Mouse (Mus musculus) liver, embryonic 15.5 days (tissue): ENCODE results near the gene Rpp30. TPM values are rescaled to one million over a fixed set of nuclear protein-coding genes. Genes with fewer than 3 reads are reported as not detected.

ENCODE experiments used
- ATAC-seq: fragments of 200-750 bp; cut with Nextera tagmentation; 2 replicates; pipeline ENCODE4 v1.8.0; 2017; ENCODE audit warnings: moderate number of reproducible peaks, mild to moderate bottlenecking, moderate library complexity; ENCODE audit not compliant: insufficient read depth
- H3K27ac ChIP-seq: fragments of 300-500 bp; sonication (generic); replicated peaks from 2 replicates; pipeline ENCODE4 v1.5.1; 2015; ENCODE audit warnings: mild to moderate bottlenecking, inconsistent platforms
- H3K27me3 ChIP-seq: fragments of 300-500 bp; sonication (generic); 2 replicates; pipeline ENCODE4 v1.6.1; 2015; ENCODE audit warnings: mild to moderate bottlenecking, inconsistent platforms
- H3K36me3 ChIP-seq: fragments of 300-500 bp; sonication (generic); replicated peaks from 2 replicates; pipeline ENCODE4 v1.6.1; 2015; ENCODE audit warnings: moderate library complexity, mild to moderate bottlenecking, inconsistent platforms
- H3K4me1 ChIP-seq: fragments of 300-500 bp; sonication (generic); replicated peaks from 2 replicates; pipeline ENCODE4 v1.6.1; 2015; ENCODE audit warnings: inconsistent platforms
- H3K4me2 ChIP-seq: fragments of 300-500 bp; sonication (generic); 2 replicates; pipeline ENCODE4 v1.6.1; 2015; ENCODE audit warnings: moderate library complexity, mild to moderate bottlenecking, inconsistent platforms
- H3K4me3 ChIP-seq: fragments of 300-500 bp; sonication (generic); replicated peaks from 2 replicates; pipeline ENCODE4 v1.5.1; 2015; ENCODE audit warnings: mild to moderate bottlenecking, inconsistent platforms
- H3K9ac ChIP-seq: fragments of 300-500 bp; sonication (generic); 2 replicates; pipeline ENCODE4 v1.6.1; 2015; ENCODE audit warnings: moderate library complexity, mild to moderate bottlenecking, inconsistent platforms
- H3K9me3 ChIP-seq: fragments of 300-500 bp; sonication (generic); replicated peaks from 2 replicates; pipeline ENCODE4 v1.6.1; 2016; ENCODE audit warnings: inconsistent platforms
- WGBS: fragments of 180-500 bp; shearing (Covaris S2); methylation state at CpG from one replicate; pipeline ENCODE4 v1.1.7; 2015; ENCODE audit warnings: mixed read lengths; ENCODE audit not compliant: insufficient replicate concordance; 5-methylcytosine and 5-hydroxymethylcytosine counted together
- polyA plus RNA-seq: library from polyadenylated mRNA; unstranded; fragments of >200 nt; fragmentation: Nextera tagmentation; extraction: Ambion mirVana; gene quantifications from 2 replicates; pipeline ENCODE4 v1.2.1, GENCODE M21; 2015

Rpp30 gene
- polyA plus RNA-seq, 1 experiment from 2014 or later = 38.4 TPM

DNA sequence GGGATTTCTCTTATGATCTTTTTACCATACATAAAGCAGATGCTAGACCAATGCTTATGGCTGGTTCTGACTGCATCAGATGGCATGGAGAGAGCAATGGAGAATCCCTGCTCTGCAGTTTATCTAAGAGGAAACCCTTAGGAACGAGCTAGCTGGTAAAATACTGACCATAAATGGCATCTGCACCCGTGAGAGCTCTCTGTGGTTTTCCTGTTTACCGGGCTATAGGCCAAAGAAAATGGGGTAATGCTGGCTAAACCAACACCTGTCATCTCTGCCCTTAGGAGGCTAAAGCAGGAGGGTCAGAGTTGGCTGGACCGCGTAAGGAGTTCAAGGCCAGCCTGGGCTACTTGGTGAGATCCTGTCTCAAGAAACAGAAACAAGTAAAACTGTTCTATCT, 20.4 kb downstream of the Rpp30 start:
- no peaks in the 10 kb centered on the region for H3K4me1 ChIP-seq
- H3K36me3 ChIP-seq = peaks cover 41% of the 10 kb centered on the region
- WGBS = 42% methylated on average over 5 of the region's 5 CpGs
- ATAC-seq = no peak
- H3K27me3 ChIP-seq = no peaks in the 10 kb centered on the region
- H3K9me3 ChIP-seq = no peaks in the 10 kb centered on the region
- H3K4me3 ChIP-seq = no peak overlapping the region
- no peak overlapping the region for H3K4me2 ChIP-seq
- no peak overlapping the region for H3K9ac ChIP-seq
- H3K27ac ChIP-seq = no peak overlapping the region

DNA sequence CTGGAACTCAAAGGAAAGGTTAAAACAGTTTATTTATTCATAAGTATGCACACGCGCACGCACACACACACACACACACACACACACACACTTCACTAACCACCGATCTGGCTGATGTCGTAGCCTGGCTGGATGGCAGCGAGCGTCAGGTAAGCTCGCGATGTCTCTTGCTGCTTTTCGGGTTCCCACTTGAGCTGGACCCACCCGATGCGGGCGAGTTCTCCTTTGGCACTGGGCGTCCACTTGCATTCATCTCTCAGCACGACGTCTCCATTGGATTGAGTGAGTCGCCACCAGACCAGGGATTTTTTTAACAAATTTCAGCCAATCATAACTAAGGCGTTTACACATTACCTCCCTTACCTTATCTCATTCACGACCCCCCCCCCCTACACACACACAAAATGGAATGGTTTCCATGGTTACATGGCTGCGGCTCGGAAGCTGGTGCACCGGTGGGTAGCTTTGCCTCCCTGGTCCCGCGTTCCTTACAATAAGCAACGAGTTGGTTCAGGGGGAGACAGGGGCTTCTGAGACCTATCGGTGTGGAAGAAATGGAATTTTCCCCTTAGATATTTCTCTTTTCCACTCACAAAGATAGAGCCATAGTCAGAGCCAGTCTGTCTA, 25.9 kb downstream of the Rpp30 start:
- H3K9me3 ChIP-seq = no peaks in the 10 kb centered on the region
- no peak overlapping the region for H3K4me3 ChIP-seq
- ATAC-seq = no peak
- no peak overlapping the region for H3K4me2 ChIP-seq
- 73% methylated on average over 26 of the region's 26 CpGs for WGBS
- H3K36me3 ChIP-seq = no peaks in the 10 kb centered on the region
- H3K4me1 ChIP-seq = no peaks in the 10 kb centered on the region
- H3K9ac ChIP-seq = no peak overlapping the region
- H3K27ac ChIP-seq = no peak overlapping the region
- no peaks in the 10 kb centered on the region for H3K27me3 ChIP-seq

DNA sequence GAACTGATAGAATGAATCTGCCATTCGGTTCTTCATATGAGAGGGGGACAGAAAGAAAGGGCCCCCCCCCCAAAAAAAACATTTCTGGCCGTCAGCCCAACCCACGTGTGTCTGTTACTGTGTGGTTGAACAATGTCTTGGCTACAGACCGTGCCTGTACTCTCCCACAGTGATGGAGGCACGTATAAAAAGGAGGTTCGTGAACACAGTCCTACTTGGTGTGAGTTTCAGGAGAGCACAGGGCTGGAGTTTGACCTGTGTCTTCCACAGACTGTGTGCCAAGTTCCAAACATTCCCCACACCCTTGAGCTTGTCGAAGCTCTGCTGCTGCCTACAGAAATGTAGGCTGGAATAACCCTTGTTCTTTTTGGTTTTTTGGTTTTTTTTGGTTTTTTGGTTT, 26.9 kb downstream of the Rpp30 start:
- no peak overlapping the region for H3K4me2 ChIP-seq
- H3K9ac ChIP-seq = no peak overlapping the region
- no peak for ATAC-seq
- no peak overlapping the region for H3K27ac ChIP-seq
- no peaks in the 10 kb centered on the region for H3K36me3 ChIP-seq
- no peaks in the 10 kb centered on the region for H3K9me3 ChIP-seq
- no peak overlapping the region for H3K4me3 ChIP-seq
- H3K4me1 ChIP-seq = no peaks in the 10 kb centered on the region
- H3K27me3 ChIP-seq = no peaks in the 10 kb centered on the region
- WGBS = 47% methylated on average over 7 of the region's 7 CpGs

DNA sequence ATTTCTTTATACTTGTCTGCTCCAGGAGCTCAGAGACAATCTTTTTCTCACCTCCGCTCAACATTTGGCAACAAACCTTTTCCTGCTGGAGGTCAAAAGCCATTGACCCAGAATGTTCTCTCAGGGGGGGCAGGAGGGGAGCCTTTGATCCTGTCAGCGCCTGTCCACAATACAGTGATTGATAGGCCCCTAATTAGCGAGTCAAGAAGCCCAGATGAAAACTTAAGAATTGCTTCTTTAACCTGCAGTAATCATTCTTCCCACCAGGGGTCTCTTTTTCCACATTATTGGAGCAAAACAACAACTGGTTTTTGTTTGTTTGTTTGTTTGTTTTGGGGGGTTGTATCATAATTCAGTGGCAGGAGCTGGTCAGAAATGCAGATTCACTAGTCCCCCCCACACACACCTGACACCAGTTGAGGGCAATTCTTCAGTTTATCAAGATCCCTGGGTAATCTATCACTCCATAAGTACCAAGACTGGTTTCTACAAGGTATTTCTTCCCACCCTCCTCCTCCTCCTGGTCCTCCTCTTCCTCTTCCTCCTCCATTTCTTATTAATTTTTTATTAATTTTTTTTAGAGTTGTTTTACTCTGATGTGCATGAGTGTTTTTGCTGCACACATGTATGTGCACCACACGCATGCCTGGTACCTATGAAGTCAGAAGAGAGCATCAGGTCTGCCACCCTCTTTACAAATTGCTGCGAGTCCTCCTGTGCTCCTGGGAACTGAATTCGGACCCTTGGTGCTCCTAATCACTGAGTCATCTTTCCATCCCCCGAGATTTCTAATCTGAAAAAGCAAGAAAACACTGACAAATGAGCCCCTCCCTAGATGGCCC, 27.8 kb downstream of the Rpp30 start:
- H3K36me3 ChIP-seq = no peaks in the 10 kb centered on the region
- no peak for ATAC-seq
- H3K4me2 ChIP-seq = no peak overlapping the region
- no peaks in the 10 kb centered on the region for H3K27me3 ChIP-seq
- WGBS = 26% methylated on average over 7 of the region's 7 CpGs
- H3K9ac ChIP-seq = no peak overlapping the region
- no peaks in the 10 kb centered on the region for H3K9me3 ChIP-seq
- H3K27ac ChIP-seq = no peak overlapping the region
- H3K4me1 ChIP-seq = no peaks in the 10 kb centered on the region
- no peak overlapping the region for H3K4me3 ChIP-seq

DNA sequence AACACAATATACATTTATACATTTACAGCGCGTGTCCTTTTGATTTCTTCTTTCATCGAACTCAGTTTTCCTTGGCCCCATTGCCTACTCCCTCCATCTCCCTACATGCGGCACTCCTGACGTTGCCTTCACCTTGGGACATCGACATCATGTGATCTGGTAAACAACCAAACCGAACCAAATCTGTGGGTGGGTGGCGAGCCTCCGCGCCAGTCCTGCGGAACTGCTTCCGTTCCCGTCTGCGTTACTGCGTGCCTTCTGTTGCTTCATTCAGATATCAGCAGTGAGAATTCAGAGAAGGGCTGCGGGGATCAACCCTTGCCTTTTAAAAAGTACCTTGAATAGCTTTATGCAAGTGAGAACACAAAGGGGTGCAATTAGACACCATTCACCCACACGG, 28.5 kb downstream of the Rpp30 start:
- no peak overlapping the region for H3K4me3 ChIP-seq
- H3K27ac ChIP-seq = no peak overlapping the region
- WGBS = 53% methylated on average over 17 of the region's 17 CpGs
- H3K27me3 ChIP-seq = no peaks in the 10 kb centered on the region
- H3K9me3 ChIP-seq = no peaks in the 10 kb centered on the region
- ATAC-seq = no peak
- no peaks in the 10 kb centered on the region for H3K36me3 ChIP-seq
- no peak overlapping the region for H3K4me2 ChIP-seq
- H3K4me1 ChIP-seq = no peaks in the 10 kb centered on the region
- no peak overlapping the region for H3K9ac ChIP-seq

DNA sequence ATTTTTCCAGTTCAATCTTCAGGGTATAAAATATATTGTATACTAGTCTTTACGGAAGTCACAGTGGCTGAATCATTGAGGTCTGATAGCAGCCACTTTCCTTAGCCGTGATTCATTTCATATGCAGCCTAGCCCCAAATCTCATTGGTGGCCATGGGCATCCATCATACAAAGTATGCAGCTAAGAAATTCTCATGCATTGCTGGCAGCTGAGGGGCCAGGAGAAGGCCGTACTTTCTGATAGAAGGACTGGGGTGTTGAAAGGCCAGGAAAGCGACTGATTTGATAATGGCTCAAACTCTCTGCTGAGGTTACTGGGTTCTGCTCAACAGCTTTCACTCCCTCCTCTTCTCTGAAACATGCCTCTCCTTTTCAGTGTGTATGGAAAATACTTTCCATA, 32.7 kb downstream of the Rpp30 start:
- no peaks in the 10 kb centered on the region for H3K36me3 ChIP-seq
- no peaks in the 10 kb centered on the region for H3K4me1 ChIP-seq
- WGBS = 70% methylated on average over 4 of the region's 4 CpGs
- no peaks in the 10 kb centered on the region for H3K9me3 ChIP-seq
- no peaks in the 10 kb centered on the region for H3K27me3 ChIP-seq
- no peak overlapping the region for H3K27ac ChIP-seq
- H3K9ac ChIP-seq = no peak overlapping the region
- H3K4me3 ChIP-seq = no peak overlapping the region
- ATAC-seq = no peak
- H3K4me2 ChIP-seq = no peak overlapping the region

DNA sequence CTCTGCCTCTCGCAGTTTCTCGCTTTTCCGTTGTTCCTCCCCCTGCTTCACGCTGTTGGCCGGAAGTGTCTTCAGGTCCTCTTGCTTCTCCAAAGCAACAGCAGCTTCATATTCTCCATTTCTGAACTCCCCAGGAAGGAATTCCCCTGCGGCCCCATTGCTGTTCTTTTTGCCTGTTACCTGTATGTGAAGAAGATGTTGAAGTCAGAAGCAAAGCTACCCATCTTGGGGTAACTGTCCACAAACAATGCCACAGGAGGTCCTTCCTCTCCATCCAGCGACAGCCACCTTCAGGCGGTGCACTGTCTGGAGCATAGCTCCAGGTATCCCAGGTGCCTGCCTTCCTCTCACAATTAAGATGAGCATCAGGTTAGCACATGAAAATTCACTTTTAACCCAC, 35.7 kb downstream of the Rpp30 start:
- ATAC-seq = no peak
- no peaks in the 10 kb centered on the region for H3K9me3 ChIP-seq
- H3K4me3 ChIP-seq = no peak overlapping the region
- H3K36me3 ChIP-seq = no peaks in the 10 kb centered on the region
- H3K4me1 ChIP-seq = no peaks in the 10 kb centered on the region
- H3K4me2 ChIP-seq = no peak overlapping the region
- no peaks in the 10 kb centered on the region for H3K27me3 ChIP-seq
- no peak overlapping the region for H3K27ac ChIP-seq
- WGBS = 71% methylated on average over 8 of the region's 8 CpGs
- H3K9ac ChIP-seq = no peak overlapping the region

DNA sequence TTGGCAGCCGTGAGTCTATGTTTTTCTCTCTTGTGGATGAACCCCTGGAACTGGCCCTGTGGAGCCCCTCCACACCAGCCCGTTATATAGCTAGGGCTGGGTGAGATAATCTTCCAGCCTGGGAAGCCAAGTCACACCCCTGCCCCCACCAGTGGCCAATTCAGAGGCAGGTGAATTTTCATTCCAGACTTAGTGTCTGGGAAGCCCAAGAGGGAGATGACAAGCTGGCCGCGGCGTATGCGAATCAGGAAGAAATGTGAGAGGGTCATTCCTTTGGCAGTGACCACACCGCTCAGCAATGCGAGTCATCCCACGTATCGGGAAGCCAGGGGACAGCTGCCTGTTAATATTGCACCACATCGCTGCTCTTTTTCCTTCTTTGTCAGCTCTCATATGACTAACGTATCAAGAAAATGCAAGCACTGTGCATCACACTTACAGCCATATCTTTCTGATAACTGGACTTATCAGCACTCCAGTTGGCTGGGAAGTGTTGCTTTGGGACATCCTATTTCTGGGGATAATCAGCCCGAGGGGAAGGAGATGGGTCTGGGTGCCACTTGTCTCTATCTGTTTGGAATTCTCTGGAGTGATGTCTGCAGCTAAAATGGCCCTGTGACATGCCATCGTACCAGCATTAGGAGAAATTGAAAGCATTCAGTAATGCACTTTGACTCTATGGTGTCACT, 36.4 kb downstream of the Rpp30 start, which contains the start of gene Ankrd1:
Gene Ankrd1, minus strand, starts transcription at position 317 of the 689 bp plus-strand sequence.
- WGBS = 54% methylated on average over 14 of the region's 14 CpGs
- Histone ChIP-seq H3K9me3 (no peaks in the 10 kb centered on the region), H3K9ac (no peak within 1 kb of the TSS), H3K27me3 (no peaks in the 10 kb centered on the region), H3K4me1 (no peaks in the 10 kb centered on the region), H3K36me3 (no peaks in the 10 kb centered on the region), H3K4me3 (no peak within 1 kb of the TSS), H3K4me2 (no peak within 1 kb of the TSS), H3K27ac (no peak within 1 kb of the TSS)
- ATAC-seq = no peak

DNA sequence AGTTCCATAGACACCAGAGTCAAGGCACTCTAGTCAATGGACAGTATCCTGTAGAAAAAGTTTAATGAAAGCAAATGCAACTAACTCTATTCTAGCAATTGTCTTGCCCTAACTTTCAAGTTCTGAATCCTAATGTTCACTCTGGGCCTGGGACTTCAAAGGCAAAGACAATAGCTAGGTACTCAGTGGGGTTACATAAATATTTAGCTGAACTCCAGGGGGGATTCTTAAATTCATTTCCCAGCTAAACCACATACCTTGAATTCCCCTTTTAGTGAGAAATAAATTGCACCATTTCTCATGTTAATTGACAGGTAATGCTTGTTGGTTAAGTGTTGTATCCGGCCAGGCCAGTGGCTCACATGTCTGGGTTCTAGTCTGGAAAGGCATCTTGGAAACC, 40.7 kb downstream of the Rpp30 start:
- Histone ChIP-seq H3K27me3 (no peaks in the 10 kb centered on the region), H3K4me1 (no peaks in the 10 kb centered on the region), H3K27ac (no peak overlapping the region), H3K4me2 (no peak overlapping the region), H3K4me3 (no peak overlapping the region), H3K9me3 (no peaks in the 10 kb centered on the region), H3K9ac (no peak overlapping the region), H3K36me3 (no peaks in the 10 kb centered on the region)
- no peak for ATAC-seq
- 53% methylated on average over 1 of the region's 1 CpGs for WGBS

DNA sequence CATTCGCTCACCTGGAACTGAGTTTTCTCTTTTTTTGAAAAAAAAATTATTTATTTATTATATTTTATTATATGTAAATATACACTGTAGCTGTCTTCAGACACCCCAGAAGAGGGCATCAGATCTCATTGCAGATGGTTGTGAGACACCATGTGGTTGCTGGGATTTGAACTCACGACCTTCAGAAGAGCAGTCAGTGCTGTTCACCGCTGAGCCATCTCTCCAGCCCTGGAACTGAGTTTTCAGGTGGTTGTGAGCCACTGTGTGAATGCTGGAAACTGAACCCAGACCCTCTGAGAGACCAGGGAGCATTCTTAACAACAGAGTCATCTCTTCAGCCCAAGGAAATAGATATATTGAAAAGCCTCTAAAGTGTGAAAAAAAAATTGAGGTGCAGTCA, 44.9 kb downstream of the Rpp30 start:
- Histone ChIP-seq H3K9ac (no peak overlapping the region), H3K9me3 (no peaks in the 10 kb centered on the region), H3K4me3 (no peak overlapping the region), H3K27me3 (no peaks in the 10 kb centered on the region), H3K4me1 (no peaks in the 10 kb centered on the region), H3K27ac (no peak overlapping the region), H3K36me3 (no peaks in the 10 kb centered on the region), H3K4me2 (no peak overlapping the region)
- ATAC-seq = no peak
- WGBS = 67% methylated on average over 3 of the region's 3 CpGs

DNA sequence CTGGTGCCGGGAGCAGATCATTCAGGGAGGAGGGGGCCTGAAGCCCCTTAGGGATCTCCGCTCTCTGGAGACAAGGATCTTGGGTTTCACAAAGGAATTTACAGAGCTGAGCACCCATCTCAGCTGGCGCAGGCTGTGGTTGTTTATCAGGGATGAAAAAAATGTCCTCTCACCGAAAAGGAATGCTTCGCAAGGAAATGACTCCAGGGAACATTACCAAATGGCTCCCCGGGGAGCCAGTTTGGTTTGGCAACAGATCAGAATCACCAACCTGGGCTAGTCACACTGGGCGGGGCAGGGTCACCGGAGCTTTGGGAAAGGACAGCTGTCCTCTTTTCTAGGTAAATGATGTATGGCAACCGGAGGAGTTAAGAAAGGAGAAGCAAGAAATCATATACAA, 45.7 kb downstream of the Rpp30 start:
- no peak overlapping the region for H3K4me3 ChIP-seq
- no peaks in the 10 kb centered on the region for H3K36me3 ChIP-seq
- 13% methylated on average over 9 of the region's 9 CpGs for WGBS
- H3K9ac ChIP-seq = no peak overlapping the region
- H3K4me2 ChIP-seq = peak overlapping the region; percentile 4; the same call in 1 of the 2 replicates
- H3K9me3 ChIP-seq = no peaks in the 10 kb centered on the region
- no peak for ATAC-seq
- H3K27ac ChIP-seq = no peak overlapping the region
- H3K27me3 ChIP-seq = no peaks in the 10 kb centered on the region
- H3K4me1 ChIP-seq = no peaks in the 10 kb centered on the region
